Mouse (Mus musculus): Measurements from ENCODE around the gene Olfr524. TPM values are rescaled to one million over a fixed set of nuclear protein-coding genes. Genes with fewer than 3 reads are reported as not detected.

Olfr524 gene
- polyA plus RNA-seq, 1 experiment from 2014 or later = not detected

- Histone ChIP-seq H3K9me3 (no peaks in the 10 kb centered on the region), H3K36me3 (no peaks in the 10 kb centered on the region), H3K4me1 (no peaks in the 10 kb centered on the region), H3K4me2 (replicated peaks) (no peak overlapping the region), H3K4me3 (no peak overlapping the region), H3K27ac (replicated peaks) (no peak overlapping the region), H3K9ac (replicated peaks) (no peak overlapping the region), H3K27me3 (no peaks in the 10 kb centered on the region)
- ATAC-seq (ENCODE audit: low FRiP score, low read depth) = no peak
- 80% methylated on average over 2 of the region's 2 CpGs for WGBS
Observed at GRCm38 (mm10) chr7:140180692-140181091, 25.1 kb downstream of the Olfr524 start.

- WGBS = 89% methylated on average over 2 of the region's 2 CpGs
- no peak overlapping the region for H3K4me2 ChIP-seq (replicated peaks)
- H3K27ac ChIP-seq (replicated peaks) = no peak overlapping the region
- H3K9ac ChIP-seq (replicated peaks) = no peak overlapping the region
- no peaks in the 10 kb centered on the region for H3K27me3 ChIP-seq
- H3K9me3 ChIP-seq = no peaks in the 10 kb centered on the region
- no peaks in the 10 kb centered on the region for H3K4me1 ChIP-seq
- no peak overlapping the region for H3K4me3 ChIP-seq
- H3K36me3 ChIP-seq = no peaks in the 10 kb centered on the region
- ATAC-seq (ENCODE audit: low FRiP score, low read depth) = no peak
Observed at GRCm38 (mm10) chr7:140179176-140179575, 26.6 kb downstream of the Olfr524 start.

- Histone ChIP-seq H3K9me3 (no peaks in the 10 kb centered on the region), H3K27me3 (no peaks in the 10 kb centered on the region), H3K4me3 (no peak within 1 kb of the TSS), H3K27ac (replicated peaks) (no peak within 1 kb of the TSS), H3K36me3 (no peaks in the 10 kb centered on the region), H3K4me1 (no peaks in the 10 kb centered on the region), H3K4me2 (replicated peaks) (no peak within 1 kb of the TSS), H3K9ac (replicated peaks) (no peak within 1 kb of the TSS)
- WGBS = 65% methylated on average over 1 of the region's 1 CpGs
- ATAC-seq (ENCODE audit: low FRiP score, low read depth) = no peak
Observed at GRCm38 (mm10) chr7:140172936-140173335, 32.8 kb downstream of the Olfr524 start, which contains the start of gene Olfr523. TSS of gene Olfr523 (plus strand) at chr7:140173217.

- no peaks in the 10 kb centered on the region for H3K9me3 ChIP-seq
- H3K9ac ChIP-seq (replicated peaks) = no peak overlapping the region
- H3K4me2 ChIP-seq (replicated peaks) = no peak overlapping the region
- no peaks in the 10 kb centered on the region for H3K4me1 ChIP-seq
- no peaks in the 10 kb centered on the region for H3K36me3 ChIP-seq
- no peak overlapping the region for H3K27ac ChIP-seq (replicated peaks)
- H3K27me3 ChIP-seq = no peaks in the 10 kb centered on the region
- ATAC-seq (ENCODE audit: low FRiP score, low read depth) = no peak
- 89% methylated on average over 3 of the region's 3 CpGs for WGBS
- H3K4me3 ChIP-seq = no peak overlapping the region
Observed at GRCm38 (mm10) chr7:140170863-140171262, 34.9 kb downstream of the Olfr524 start.

- Histone ChIP-seq H3K27ac (replicated peaks) (no peak overlapping the region), H3K9ac (replicated peaks) (no peak overlapping the region), H3K27me3 (no peaks in the 10 kb centered on the region), H3K36me3 (no peaks in the 10 kb centered on the region), H3K4me1 (no peaks in the 10 kb centered on the region), H3K4me3 (no peak overlapping the region), H3K9me3 (no peaks in the 10 kb centered on the region), H3K4me2 (replicated peaks) (no peak overlapping the region)
- WGBS = 90% methylated on average over 4 of the region's 4 CpGs
- ATAC-seq (ENCODE audit: low FRiP score, low read depth) = no peak
Observed at GRCm38 (mm10) chr7:140169386-140169785, 36.4 kb downstream of the Olfr524 start.

GRCm38 (mm10) chr7:140167950-140168349 is 37.8 kb downstream of the Olfr524 start:
- WGBS = 85% methylated on average over 1 of the region's 1 CpGs
- Histone ChIP-seq H3K4me3 (no peak overlapping the region), H3K4me2 (replicated peaks) (no peak overlapping the region), H3K27ac (replicated peaks) (no peak overlapping the region), H3K4me1 (no peaks in the 10 kb centered on the region), H3K9me3 (no peaks in the 10 kb centered on the region), H3K9ac (replicated peaks) (no peak overlapping the region), H3K27me3 (no peaks in the 10 kb centered on the region), H3K36me3 (no peaks in the 10 kb centered on the region)
- no peak for ATAC-seq (ENCODE audit: low FRiP score, low read depth)

GRCm38 (mm10) chr7:140164664-140165063 is 41.1 kb downstream of the Olfr524 start, which contains the start of gene Olfr522:
TSS of gene Olfr522 (minus strand) at chr7:140164764.
- Histone ChIP-seq H3K9ac (replicated peaks) (no peak within 1 kb of the TSS), H3K4me2 (replicated peaks) (no peak within 1 kb of the TSS), H3K27me3 (no peaks in the 10 kb centered on the region), H3K9me3 (no peaks in the 10 kb centered on the region), H3K4me1 (no peaks in the 10 kb centered on the region), H3K36me3 (no peaks in the 10 kb centered on the region), H3K27ac (replicated peaks) (no peak within 1 kb of the TSS), H3K4me3 (no peak within 1 kb of the TSS)
- 73% methylated on average over 7 of the region's 7 CpGs for WGBS
- no peak for ATAC-seq (ENCODE audit: low FRiP score, low read depth)

GRCm38 (mm10) chr7:140160363-140160762 is 45.4 kb downstream of the Olfr524 start:
- 78% methylated on average over 3 of the region's 3 CpGs for WGBS
- H3K36me3 ChIP-seq = no peaks in the 10 kb centered on the region
- H3K9me3 ChIP-seq = no peaks in the 10 kb centered on the region
- no peak overlapping the region for H3K9ac ChIP-seq (replicated peaks)
- no peak overlapping the region for H3K4me3 ChIP-seq
- H3K4me1 ChIP-seq = no peaks in the 10 kb centered on the region
- no peak for ATAC-seq (ENCODE audit: low FRiP score, low read depth)
- H3K27ac ChIP-seq (replicated peaks) = no peak overlapping the region
- H3K4me2 ChIP-seq (replicated peaks) = no peak overlapping the region
- H3K27me3 ChIP-seq = peaks cover 22% of the 10 kb centered on the region

- peaks cover 7% of the 10 kb centered on the region; the same call in 1 of the 2 replicates for H3K36me3 ChIP-seq
- H3K4me1 ChIP-seq = peaks cover 19% of the 10 kb centered on the region
- WGBS = under 1% methylated on average over 27 of the region's 28 CpGs
- H3K4me3 ChIP-seq = peak within 1 kb of the TSS; percentile 39
- peaks cover 51% of the 10 kb centered on the region for H3K27me3 ChIP-seq
- no peaks in the 10 kb centered on the region for H3K9me3 ChIP-seq
- H3K27ac ChIP-seq (replicated peaks) = 0 out of 2 replicates have a peak within 1 kb of the TSS, but pooled peaks have one; percentile 7
- peak within 1 kb of the TSS; percentile 53 for H3K9ac ChIP-seq (replicated peaks)
- peak; percentile 68; the same call in 1 of the 2 replicates for ATAC-seq (ENCODE audit: low FRiP score, low read depth)
- peak within 1 kb of the TSS; percentile 59 for H3K4me2 ChIP-seq (replicated peaks)
Observed at GRCm38 (mm10) chr7:140154218-140154927, 51.4 kb downstream of the Olfr524 start, which contains the start of gene Sprn. TSS of gene Sprn (minus strand) at chr7:140154877.

- peaks cover 50% of the 10 kb centered on the region for H3K27me3 ChIP-seq
- peak overlapping the region; percentile 53 for H3K9ac ChIP-seq (replicated peaks)
- no peak; the same call in 1 of the 2 replicates for ATAC-seq (ENCODE audit: low FRiP score, low read depth)
- no peaks in the 10 kb centered on the region for H3K9me3 ChIP-seq
- H3K27ac ChIP-seq (replicated peaks) = no peak overlapping the region
- peak overlapping the region; percentile 39 for H3K4me3 ChIP-seq
- peak overlapping the region; percentile 59 for H3K4me2 ChIP-seq (replicated peaks)
- H3K36me3 ChIP-seq = peaks cover 7% of the 10 kb centered on the region; the same call in 1 of the 2 replicates
- WGBS = 10% methylated on average over 4 of the region's 4 CpGs
- peaks cover 19% of the 10 kb centered on the region for H3K4me1 ChIP-seq
Observed at GRCm38 (mm10) chr7:140153829-140154217, 51.9 kb downstream of the Olfr524 start.

- peak; percentile 67 for ATAC-seq (ENCODE audit: low FRiP score, low read depth)
Observed at GRCm38 (mm10) chr7:140153383-140153782, 52.4 kb downstream of the Olfr524 start.

More at GRCm38 (mm10) chr7:140153383-140153782, 52.4 kb downstream of the Olfr524 start:
- H3K9me3 ChIP-seq = no peaks in the 10 kb centered on the region
- peaks cover 19% of the 10 kb centered on the region for H3K4me1 ChIP-seq
- H3K4me2 ChIP-seq (replicated peaks) = peak overlapping the region; percentile 59
- peaks cover 7% of the 10 kb centered on the region; the same call in 1 of the 2 replicates for H3K36me3 ChIP-seq
- no peak overlapping the region for H3K27ac ChIP-seq (replicated peaks)
- H3K9ac ChIP-seq (replicated peaks) = peak overlapping the region; percentile 52
- peaks cover 46% of the 10 kb centered on the region for H3K27me3 ChIP-seq
- WGBS = 2% methylated on average over 28 of the region's 28 CpGs
- peak overlapping the region; percentile 39 for H3K4me3 ChIP-seq

Measured in midbrain, embryonic 12.5 days (tissue).